Mouse (Mus musculus): Measurements from ENCODE around the gene Itga6.
"Not testable (repeated sequence)": the region's sequence is repeated elsewhere in the genome, so short reads cannot be mapped to it uniquely, and the experiment has no call there.

Gene Itga6

GRCm38 (mm10) chr2:71745610-71746374 lies at the start of gene Itga6:
Itga6 (plus strand) TSS chr2:71745616.
- DNase-seq (ENCODE audit: low spot score): no peak

GRCm38 (mm10) chr2:71696776-71697175 lies 48.6 kb upstream of the Itga6 start:
- no peak for DNase-seq (ENCODE audit: low spot score)

GRCm38 (mm10) chr2:71697408-71698336 lies 47.7 kb upstream of the Itga6 start:
- no peak for DNase-seq (ENCODE audit: low spot score)

GRCm38 (mm10) chr2:71698366-71698765 lies 47.0 kb upstream of the Itga6 start:
- no peak for DNase-seq (ENCODE audit: low spot score)

GRCm38 (mm10) chr2:71698942-71699341 lies 46.5 kb upstream of the Itga6 start:
- DNase-seq (ENCODE audit: low spot score): no peak

- no peak for DNase-seq (ENCODE audit: low spot score)
Measured at GRCm38 (mm10) chr2:71701341-71701740, 44.1 kb upstream of the Itga6 start.

GRCm38 (mm10) chr2:71704309-71704708 lies 41.1 kb upstream of the Itga6 start:
- DNase-seq (ENCODE audit: low spot score): no peak

- DNase-seq (ENCODE audit: low spot score): no peak
Measured at GRCm38 (mm10) chr2:71708886-71709285, 36.5 kb upstream of the Itga6 start.

GRCm38 (mm10) chr2:71711640-71712039 lies 33.8 kb upstream of the Itga6 start:
- DNase-seq (ENCODE audit: low spot score): no peak

GRCm38 (mm10) chr2:71714416-71714815 lies 31.0 kb upstream of the Itga6 start:
- DNase-seq (ENCODE audit: low spot score): no peak

- DNase-seq (ENCODE audit: low spot score): no peak
Measured at GRCm38 (mm10) chr2:71719005-71719386, 26.4 kb upstream of the Itga6 start.

- DNase-seq (ENCODE audit: low spot score): no peak
Measured at GRCm38 (mm10) chr2:71719387-71720034, 25.9 kb upstream of the Itga6 start.

GRCm38 (mm10) chr2:71720556-71720955 lies 24.9 kb upstream of the Itga6 start:
- not testable (repeated sequence) for DNase-seq (ENCODE audit: low spot score)

- no peak for DNase-seq (ENCODE audit: low spot score)
Measured at GRCm38 (mm10) chr2:71722913-71723312, 22.5 kb upstream of the Itga6 start.

GRCm38 (mm10) chr2:71723623-71724022 lies 21.8 kb upstream of the Itga6 start:
- DNase-seq (ENCODE audit: low spot score): no peak

GRCm38 (mm10) chr2:71724028-71724427 lies 21.4 kb upstream of the Itga6 start:
- DNase-seq (ENCODE audit: low spot score): no peak

- no peak for DNase-seq (ENCODE audit: low spot score)
Measured at GRCm38 (mm10) chr2:71725446-71725845, 20.0 kb upstream of the Itga6 start.

GRCm38 (mm10) chr2:71726883-71727676 lies 18.3 kb upstream of the Itga6 start:
- DNase-seq (ENCODE audit: low spot score): no peak

GRCm38 (mm10) chr2:71728341-71728740 lies 17.1 kb upstream of the Itga6 start:
- no peak for DNase-seq (ENCODE audit: low spot score)

- peak; percentile 7 for DNase-seq (ENCODE audit: low spot score)
Measured at GRCm38 (mm10) chr2:71728796-71729195, 16.6 kb upstream of the Itga6 start.

Measured in ovary, postnatal 36 days (tissue).